Mouse (Mus musculus) neural tube, embryonic 12.5 days (tissue): ENCODE data around the gene Srarp. TPM values are rescaled to one million over a fixed set of nuclear protein-coding genes. Genes with fewer than 3 reads are reported as not detected.
A peak's percentile ranks its signal among the peaks of the same experiment; 100 is the strongest.

Source experiments
- ATAC-seq: fragments of 200-750 bp; cut with Nextera tagmentation; 2 replicates; pipeline ENCODE4 v1.8.0; 2017; ENCODE audit warnings: low read depth, mild to moderate bottlenecking, moderate TSS enrichment, moderate library complexity; ENCODE audit not compliant: low FRiP score
- H3K27ac ChIP-seq: fragments of 300-500 bp; sonication (generic); 2 replicates; pipeline ENCODE4 v1.5.1; 2016
- H3K27me3 ChIP-seq: fragments of 300-500 bp; sonication (generic); replicated peaks from 2 replicates; pipeline ENCODE4 v1.6.1; 2016; ENCODE audit warnings: mild to moderate bottlenecking
- H3K36me3 ChIP-seq: fragments of 300-500 bp; sonication (generic); 2 replicates; pipeline ENCODE4 v1.6.1; 2016; ENCODE audit warnings: mild to moderate bottlenecking
- H3K4me1 ChIP-seq: fragments of 300-500 bp; sonication (generic); 2 replicates; pipeline ENCODE4 v1.6.1; 2016
- H3K4me2 ChIP-seq: fragments of 300-500 bp; sonication (generic); replicated peaks from 2 replicates; pipeline ENCODE4 v1.6.1; 2016; ENCODE audit warnings: mild to moderate bottlenecking
- H3K4me3 ChIP-seq: fragments of 300-500 bp; sonication (generic); 2 replicates; pipeline ENCODE4 v1.5.1; 2016
- H3K9ac ChIP-seq: fragments of 300-500 bp; sonication (generic); 2 replicates; pipeline ENCODE4 v1.6.1; 2016; ENCODE audit warnings: mild to moderate bottlenecking
- H3K9me3 ChIP-seq: fragments of 300-500 bp; sonication (generic); 2 replicates; pipeline ENCODE4 v1.6.1; 2016; ENCODE audit warnings: mild to moderate bottlenecking
- WGBS: fragments of 180-500 bp; shearing (Covaris S2); methylation state at CpG from one replicate; pipeline ENCODE4 v1.1.7; 2016; 5-methylcytosine and 5-hydroxymethylcytosine counted together
- polyA plus RNA-seq: library from polyadenylated mRNA; unstranded; fragments of >200 nt; fragmentation: Nextera tagmentation; extraction: Ambion mirVana; gene quantifications from 2 replicates; pipeline ENCODE4 v1.2.1, GENCODE M21; 2016

Srarp gene
- 0.38 TPM in 1 of 2 replicates, not detected in the other for polyA plus RNA-seq

DNA sequence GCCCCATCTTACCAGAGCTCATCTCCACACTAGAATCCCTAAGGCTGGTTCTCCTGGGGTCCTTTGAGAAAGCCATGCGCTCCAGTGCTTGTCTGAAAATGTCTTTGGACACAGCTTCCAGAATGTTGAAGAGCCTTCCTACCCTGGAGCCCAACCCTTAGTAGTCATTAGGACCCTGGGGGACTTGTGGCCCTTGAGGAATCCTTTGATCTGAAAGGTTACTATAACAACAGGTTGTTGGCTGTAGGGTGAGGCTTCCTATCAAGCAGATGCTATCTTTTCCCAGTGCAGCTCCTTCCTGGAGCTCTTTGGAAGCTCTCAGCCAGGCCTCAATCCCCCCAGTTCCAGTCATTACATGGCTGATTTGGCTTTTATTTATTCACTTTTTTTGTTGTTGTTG, at the start of gene Srarp:
TSS of gene Srarp (minus strand) at position 132 of the 400 bp plus-strand sequence.
- Histone ChIP-seq H3K4me1 (no peaks in the 10 kb centered on the region), H3K27ac (no peak within 1 kb of the TSS), H3K9ac (no peak within 1 kb of the TSS), H3K9me3 (no peaks in the 10 kb centered on the region), H3K4me2 (no peak within 1 kb of the TSS), H3K27me3 (no peaks in the 10 kb centered on the region), H3K4me3 (no peak within 1 kb of the TSS), H3K36me3 (no peaks in the 10 kb centered on the region)
- 93% methylated on average over 1 of the region's 1 CpGs for WGBS
- no peak for ATAC-seq

- Histone ChIP-seq H3K9me3 (no peaks in the 10 kb centered on the region), H3K4me1 (no peaks in the 10 kb centered on the region), H3K36me3 (peaks cover 93% of the 10 kb centered on the region), H3K9ac (no peak overlapping the region), H3K27ac (no peak overlapping the region), H3K4me3 (no peak overlapping the region), H3K4me2 (no peak overlapping the region), H3K27me3 (no peaks in the 10 kb centered on the region)
- 88% methylated on average over 11 of the region's 11 CpGs for WGBS
- no peak for ATAC-seq
These were observed 48.2 kb upstream of the Srarp start for GRCm38 (mm10) chr4:141484071-141484470.

- Histone ChIP-seq H3K4me3 (no peak overlapping the region), H3K9me3 (no peaks in the 10 kb centered on the region), H3K27ac (no peak overlapping the region), H3K4me1 (no peaks in the 10 kb centered on the region), H3K36me3 (peaks cover 96% of the 10 kb centered on the region), H3K4me2 (no peak overlapping the region), H3K9ac (no peak overlapping the region), H3K27me3 (no peaks in the 10 kb centered on the region)
- WGBS: 96% methylated on average over 8 of the region's 8 CpGs
- ATAC-seq: no peak
These were observed 43.5 kb upstream of the Srarp start for GRCm38 (mm10) chr4:141479411-141479810.

DNA sequence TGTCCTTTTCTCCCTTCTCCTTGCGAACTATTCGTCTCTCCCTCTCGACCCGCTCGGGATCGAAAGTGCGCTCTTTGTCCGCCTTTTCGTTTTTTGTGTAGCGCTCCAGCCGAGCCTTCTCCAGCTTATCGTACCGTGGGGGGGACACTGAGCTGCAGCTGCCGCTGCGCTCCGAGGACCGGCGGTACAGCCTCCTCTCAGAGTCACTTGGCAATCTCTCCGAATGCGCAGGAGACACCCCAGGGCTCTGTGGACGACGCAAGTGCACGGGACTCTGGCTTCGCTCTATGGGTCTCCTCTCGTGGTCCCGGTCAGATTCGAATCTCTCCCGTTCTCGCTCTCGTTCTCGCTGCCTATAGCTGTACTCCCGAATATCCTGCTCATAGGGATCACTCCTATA, 42.9 kb upstream of the Srarp start:
- H3K27me3 ChIP-seq: no peaks in the 10 kb centered on the region
- no peaks in the 10 kb centered on the region for H3K9me3 ChIP-seq
- no peak overlapping the region for H3K4me3 ChIP-seq
- no peaks in the 10 kb centered on the region for H3K4me1 ChIP-seq
- WGBS: 96% methylated on average over 32 of the region's 32 CpGs
- no peak overlapping the region for H3K27ac ChIP-seq
- H3K9ac ChIP-seq: no peak overlapping the region
- H3K4me2 ChIP-seq: no peak overlapping the region
- no peak for ATAC-seq
- peaks cover 96% of the 10 kb centered on the region for H3K36me3 ChIP-seq

DNA sequence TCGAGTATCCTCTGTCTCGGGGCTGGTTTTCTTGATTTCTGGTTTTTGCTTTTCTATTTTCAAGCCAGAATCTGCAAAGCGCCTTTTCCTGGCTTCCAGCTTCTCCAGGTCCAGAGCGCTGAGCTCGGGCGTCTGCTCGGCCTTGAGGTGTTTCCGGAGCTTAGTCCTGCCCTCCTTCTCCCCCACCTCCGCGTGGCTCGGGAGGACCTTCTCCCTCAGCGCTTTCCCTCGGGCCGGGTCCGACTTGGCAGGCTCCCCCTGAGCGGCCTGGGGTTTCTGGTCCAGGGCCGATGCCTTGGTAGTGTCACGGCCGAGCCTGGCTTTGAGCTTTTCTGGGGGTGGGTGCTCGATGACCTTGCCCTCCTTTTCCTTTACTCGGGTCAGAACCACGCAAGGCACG, 42.3 kb upstream of the Srarp start:
- 91% methylated on average over 23 of the region's 23 CpGs for WGBS
- no peak for ATAC-seq
- H3K4me3 ChIP-seq: no peak overlapping the region
- H3K4me2 ChIP-seq: no peak overlapping the region
- H3K27ac ChIP-seq: no peak overlapping the region
- H3K36me3 ChIP-seq: peaks cover 98% of the 10 kb centered on the region
- H3K27me3 ChIP-seq: no peaks in the 10 kb centered on the region
- H3K4me1 ChIP-seq: no peaks in the 10 kb centered on the region
- H3K9me3 ChIP-seq: no peaks in the 10 kb centered on the region
- no peak overlapping the region for H3K9ac ChIP-seq

DNA sequence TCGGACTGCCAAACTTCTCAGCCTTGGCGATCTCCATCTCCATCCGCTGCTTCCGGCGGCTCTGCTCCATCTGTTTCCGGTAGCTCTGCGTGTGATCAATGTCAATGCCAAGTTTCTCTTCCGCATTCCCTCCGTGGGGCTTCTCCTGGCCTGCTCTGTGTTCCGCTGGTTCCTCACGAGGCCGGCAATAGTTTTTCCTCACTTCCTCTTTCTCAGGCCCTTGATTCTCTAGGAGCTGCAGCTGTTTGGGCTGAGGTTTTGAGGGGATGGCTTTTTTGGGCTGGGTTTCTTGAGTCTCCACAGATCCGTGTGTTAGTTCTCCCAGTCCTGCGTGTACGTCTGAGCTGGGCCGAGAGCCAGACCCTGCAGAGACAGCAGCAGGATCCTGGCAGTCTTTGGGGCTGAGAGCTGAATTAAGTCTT, 41.8 kb upstream of the Srarp start:
- H3K27me3 ChIP-seq: no peaks in the 10 kb centered on the region
- no peak for ATAC-seq
- no peak overlapping the region for H3K4me3 ChIP-seq
- no peaks in the 10 kb centered on the region for H3K4me1 ChIP-seq
- no peak overlapping the region for H3K9ac ChIP-seq
- H3K36me3 ChIP-seq: peaks cover 98% of the 10 kb centered on the region
- H3K27ac ChIP-seq: no peak overlapping the region
- no peaks in the 10 kb centered on the region for H3K9me3 ChIP-seq
- 93% methylated on average over 16 of the region's 16 CpGs for WGBS
- no peak overlapping the region for H3K4me2 ChIP-seq

DNA sequence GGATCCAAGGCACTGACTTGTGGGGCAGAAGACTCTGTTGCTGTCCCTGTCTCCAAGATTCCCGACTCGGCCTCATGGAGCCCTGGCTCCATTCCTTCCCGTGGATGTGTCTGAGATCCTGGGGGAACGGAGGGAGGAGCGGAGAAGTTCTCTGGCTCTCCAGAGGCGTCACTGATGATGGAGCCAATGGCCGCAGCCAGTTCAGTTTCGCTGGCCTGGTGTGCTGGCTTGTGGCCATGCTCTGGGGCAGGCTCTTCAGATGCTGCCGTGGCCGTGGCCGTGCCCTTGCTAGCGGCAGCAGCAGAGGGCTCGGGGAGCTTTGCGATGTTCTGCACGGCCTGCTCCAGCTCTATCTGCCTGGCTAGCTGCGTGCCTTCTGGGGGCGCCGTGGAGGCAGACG, 38.5 kb upstream of the Srarp start:
- 93% methylated on average over 19 of the region's 19 CpGs for WGBS
- no peaks in the 10 kb centered on the region for H3K4me1 ChIP-seq
- no peak overlapping the region for H3K27ac ChIP-seq
- H3K4me2 ChIP-seq: no peak overlapping the region
- H3K36me3 ChIP-seq: peaks cover 100% of the 10 kb centered on the region
- H3K9ac ChIP-seq: no peak overlapping the region
- H3K9me3 ChIP-seq: no peaks in the 10 kb centered on the region
- H3K27me3 ChIP-seq: no peaks in the 10 kb centered on the region
- H3K4me3 ChIP-seq: no peak overlapping the region
- no peak for ATAC-seq

GRCm38 (mm10) chr4:141472641-141473321, 36.9 kb upstream of the Srarp start:
- H3K27ac ChIP-seq: no peak overlapping the region
- no peak overlapping the region for H3K9ac ChIP-seq
- H3K4me3 ChIP-seq: no peak overlapping the region
- peaks cover 99% of the 10 kb centered on the region for H3K36me3 ChIP-seq
- no peaks in the 10 kb centered on the region for H3K27me3 ChIP-seq
- no peaks in the 10 kb centered on the region for H3K9me3 ChIP-seq
- no peak overlapping the region for H3K4me2 ChIP-seq
- H3K4me1 ChIP-seq: no peaks in the 10 kb centered on the region
- 73% methylated on average over 32 of the region's 32 CpGs for WGBS
- ATAC-seq: 0 out of 2 replicates have a peak, but pooled peaks have one; percentile 4

GRCm38 (mm10) chr4:141471491-141471890, 35.6 kb upstream of the Srarp start:
- Histone ChIP-seq H3K36me3 (peaks cover 99% of the 10 kb centered on the region), H3K27me3 (no peaks in the 10 kb centered on the region), H3K9me3 (no peaks in the 10 kb centered on the region), H3K27ac (no peak overlapping the region), H3K9ac (no peak overlapping the region), H3K4me2 (no peak overlapping the region), H3K4me1 (no peaks in the 10 kb centered on the region), H3K4me3 (no peak overlapping the region)
- ATAC-seq: no peak
- WGBS: 98% methylated on average over 16 of the region's 16 CpGs

- H3K4me1 ChIP-seq: no peaks in the 10 kb centered on the region
- no peak for ATAC-seq
- WGBS: 97% methylated on average over 9 of the region's 9 CpGs
These were observed 33.4 kb upstream of the Srarp start for GRCm38 (mm10) chr4:141469343-141469742.

DNA sequence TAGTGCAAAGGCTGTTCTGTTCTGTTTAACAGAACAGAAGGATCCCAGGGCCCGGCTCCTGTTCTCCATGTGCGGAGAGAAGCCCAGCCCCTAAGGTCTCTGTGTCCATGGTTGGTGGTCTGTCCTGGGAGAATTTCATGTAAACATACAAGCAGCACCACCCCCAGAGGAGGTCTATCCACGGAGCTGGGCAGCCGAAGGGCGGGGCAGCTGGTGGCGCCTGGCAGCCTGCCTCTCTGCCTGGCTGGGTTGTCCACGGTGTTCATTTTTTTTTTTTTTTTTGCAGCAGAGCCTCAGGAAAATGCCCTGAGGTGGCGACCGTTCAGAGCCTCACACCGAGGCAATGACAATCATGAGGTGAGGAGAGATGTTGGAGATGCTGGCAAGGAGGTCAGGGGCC, 32.7 kb upstream of the Srarp start:
- Histone ChIP-seq H3K4me2 (no peak overlapping the region), H3K27ac (no peak overlapping the region), H3K4me3 (no peak overlapping the region), H3K9ac (no peak overlapping the region), H3K36me3 (peaks cover 99% of the 10 kb centered on the region), H3K27me3 (no peaks in the 10 kb centered on the region), H3K9me3 (no peaks in the 10 kb centered on the region), H3K4me1 (no peaks in the 10 kb centered on the region)
- ATAC-seq: no peak
- 76% methylated on average over 10 of the region's 10 CpGs for WGBS

More at GRCm38 (mm10) chr4:141469343-141469742, 33.4 kb upstream of the Srarp start:
- Histone ChIP-seq H3K9me3 (no peaks in the 10 kb centered on the region), H3K4me3 (no peak overlapping the region), H3K36me3 (peaks cover 99% of the 10 kb centered on the region), H3K4me2 (no peak overlapping the region), H3K9ac (no peak overlapping the region), H3K27me3 (no peaks in the 10 kb centered on the region), H3K27ac (no peak overlapping the region)

DNA sequence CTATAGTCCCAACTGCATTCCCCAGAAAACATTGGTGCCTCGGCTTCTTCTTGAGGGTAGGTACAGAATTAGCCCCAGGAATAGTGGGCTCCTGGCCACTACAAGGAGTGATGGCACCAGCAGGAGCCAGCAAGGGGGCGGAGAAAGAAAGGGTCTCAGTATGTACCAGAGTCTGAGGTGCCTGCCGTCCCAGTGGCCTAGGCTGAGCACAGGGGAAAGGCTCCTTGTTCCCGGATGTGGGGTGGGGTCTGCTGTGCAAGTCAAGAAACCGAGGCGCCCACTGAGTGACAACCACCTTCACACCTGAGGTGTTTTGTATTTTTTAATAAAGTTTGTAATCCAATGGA, 31.6 kb upstream of the Srarp start:
- 89% methylated on average over 6 of the region's 6 CpGs for WGBS
- Histone ChIP-seq H3K27ac (no peak overlapping the region), H3K4me2 (no peak overlapping the region), H3K9me3 (no peaks in the 10 kb centered on the region), H3K9ac (no peak overlapping the region), H3K27me3 (no peaks in the 10 kb centered on the region), H3K4me1 (no peaks in the 10 kb centered on the region), H3K36me3 (peaks cover 99% of the 10 kb centered on the region), H3K4me3 (no peak overlapping the region)
- no peak for ATAC-seq
